Mouse (Mus musculus) retina, embryonic 14.5 days (tissue): Measurements from ENCODE around the gene Ube2r2.

Experiments used
- DNase-seq: peaks from one replicate; pipeline ENCODE4 v3.0.0-alpha.2; 2015; ENCODE audit warnings: low spot score

Gene Ube2r2

DNA sequence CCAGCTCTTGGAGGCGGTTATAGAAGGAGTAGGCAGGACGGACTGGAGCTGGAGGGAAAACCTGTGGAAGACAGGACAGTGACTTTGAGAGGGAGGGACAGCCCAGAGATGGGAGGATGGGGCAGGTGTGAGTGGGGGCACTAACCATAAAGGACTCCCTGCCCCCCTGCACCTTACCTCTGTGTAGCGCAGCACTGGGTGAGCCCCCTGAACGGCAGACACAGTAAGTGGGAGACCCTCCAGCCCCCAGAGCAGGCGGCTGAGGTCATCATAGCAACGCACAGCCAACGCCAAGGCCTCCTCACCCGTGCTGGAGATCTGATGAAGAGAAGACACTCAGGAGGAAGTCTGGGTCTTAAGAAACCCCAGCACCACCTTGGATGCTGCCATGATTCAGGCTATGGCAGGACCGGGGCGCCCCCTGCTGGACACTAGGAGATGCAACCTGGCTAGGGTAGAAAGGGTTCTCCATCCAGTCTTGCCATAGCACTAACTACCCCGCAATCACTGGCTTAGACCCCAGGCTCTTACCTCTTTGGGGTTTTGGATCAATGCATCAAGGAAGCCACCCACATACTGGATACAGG is 16.7 kb upstream of the Ube2r2 start:
- DNase-seq: peak; percentile 83

DNA sequence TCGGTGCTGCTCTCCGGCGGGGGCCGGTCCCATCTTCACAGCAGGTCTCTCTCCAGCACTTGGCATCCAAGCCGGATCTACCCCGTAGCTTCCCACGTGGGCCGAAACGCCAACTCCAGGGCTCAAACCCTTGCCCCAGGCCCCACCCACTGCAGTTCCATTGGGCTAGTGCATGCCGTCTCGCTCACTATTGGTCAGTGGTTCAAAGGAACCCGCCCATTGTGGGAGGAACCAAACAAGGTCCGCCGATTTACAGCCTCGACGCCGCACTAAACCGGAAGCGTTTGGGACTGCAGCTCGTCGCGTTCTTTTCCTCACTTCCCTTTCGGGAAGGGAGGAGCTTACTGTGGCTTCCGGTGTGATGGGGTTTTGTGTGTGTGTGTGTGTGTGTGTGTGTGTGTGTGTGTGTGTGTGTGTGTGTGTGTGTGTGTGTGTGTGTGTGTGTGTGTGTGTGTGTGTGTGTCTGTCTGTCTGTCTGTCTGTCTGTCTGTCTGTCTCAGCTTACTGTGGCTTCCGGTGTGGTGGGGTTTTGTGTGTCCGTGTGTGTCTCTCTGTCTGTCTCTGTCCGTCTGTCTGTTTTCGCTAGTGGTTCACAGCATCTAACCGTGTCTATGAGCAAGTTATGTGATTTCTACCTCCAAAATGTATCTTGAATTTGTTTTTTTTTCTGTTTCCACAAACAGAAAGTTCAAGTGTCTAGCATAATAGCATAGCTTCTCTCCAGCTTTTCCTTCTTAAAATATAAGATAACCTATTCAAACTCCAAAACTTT is 11.2 kb upstream of the Ube2r2 start, which contains the start of gene Nol6:
Gene Nol6, minus strand, starts transcription at position 276 of the 772 bp plus-strand sequence.
- peak; percentile 98 for DNase-seq

DNA sequence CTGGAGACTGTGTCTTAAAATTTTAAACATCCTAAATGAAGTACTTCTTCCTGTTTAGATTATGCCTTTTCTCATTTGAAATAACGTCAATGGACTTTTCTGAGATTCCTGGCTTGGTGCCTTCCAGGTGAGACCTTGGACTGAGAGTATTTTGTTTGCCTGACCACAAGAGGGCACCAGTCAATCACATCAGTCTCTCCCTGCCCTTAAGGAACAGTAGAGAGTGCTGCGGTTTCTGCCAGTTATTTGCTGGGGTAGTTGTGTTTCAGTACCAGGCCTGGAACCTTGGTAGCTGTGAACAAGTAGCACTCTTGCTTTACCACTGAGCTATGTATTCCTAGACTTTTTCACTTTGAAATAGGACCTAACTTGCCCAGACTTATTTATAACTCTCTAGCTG is 6.1 kb upstream of the Ube2r2 start:
- DNase-seq: peak; percentile 82

DNA sequence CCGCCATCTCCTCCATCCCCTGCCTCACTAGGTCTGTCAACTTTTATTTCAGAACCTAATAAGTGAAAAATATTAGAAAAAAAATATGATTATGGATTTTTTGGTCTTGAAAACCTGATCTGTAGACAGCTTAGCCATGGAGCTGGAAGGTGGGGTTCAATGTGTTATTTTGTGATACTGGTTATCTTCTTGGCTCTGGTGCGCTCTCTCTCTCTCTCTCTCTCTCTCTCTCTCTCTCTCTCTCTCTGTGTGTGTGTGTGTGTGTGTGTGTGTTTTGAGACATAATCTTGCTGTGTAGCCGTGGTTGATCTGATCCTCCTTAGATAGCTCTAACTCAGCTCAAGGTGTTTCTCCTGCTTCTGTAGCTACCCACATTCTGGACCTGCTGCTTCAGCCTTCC is 5.7 kb upstream of the Ube2r2 start:
- no peak for DNase-seq

DNA sequence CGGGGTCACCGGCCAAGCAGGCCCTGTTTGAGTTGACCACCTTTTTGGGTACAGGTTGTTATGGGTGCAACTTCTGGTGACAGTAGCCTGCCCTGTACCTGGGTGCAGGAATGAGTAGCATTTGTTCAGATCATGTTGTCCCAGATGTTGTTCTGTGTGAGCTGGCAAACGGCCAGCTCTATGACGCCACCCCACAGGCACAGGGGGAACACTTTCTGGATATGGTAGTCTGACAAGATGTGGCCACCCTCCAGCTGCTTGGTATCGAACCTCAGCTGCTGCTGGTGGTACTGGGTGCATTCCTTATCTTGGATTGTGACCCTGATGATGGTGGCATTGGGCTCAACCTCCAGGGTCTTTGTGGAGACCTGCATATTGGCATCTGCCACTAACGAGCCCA is 3.1 kb upstream of the Ube2r2 start:
- DNase-seq: no peak

DNA sequence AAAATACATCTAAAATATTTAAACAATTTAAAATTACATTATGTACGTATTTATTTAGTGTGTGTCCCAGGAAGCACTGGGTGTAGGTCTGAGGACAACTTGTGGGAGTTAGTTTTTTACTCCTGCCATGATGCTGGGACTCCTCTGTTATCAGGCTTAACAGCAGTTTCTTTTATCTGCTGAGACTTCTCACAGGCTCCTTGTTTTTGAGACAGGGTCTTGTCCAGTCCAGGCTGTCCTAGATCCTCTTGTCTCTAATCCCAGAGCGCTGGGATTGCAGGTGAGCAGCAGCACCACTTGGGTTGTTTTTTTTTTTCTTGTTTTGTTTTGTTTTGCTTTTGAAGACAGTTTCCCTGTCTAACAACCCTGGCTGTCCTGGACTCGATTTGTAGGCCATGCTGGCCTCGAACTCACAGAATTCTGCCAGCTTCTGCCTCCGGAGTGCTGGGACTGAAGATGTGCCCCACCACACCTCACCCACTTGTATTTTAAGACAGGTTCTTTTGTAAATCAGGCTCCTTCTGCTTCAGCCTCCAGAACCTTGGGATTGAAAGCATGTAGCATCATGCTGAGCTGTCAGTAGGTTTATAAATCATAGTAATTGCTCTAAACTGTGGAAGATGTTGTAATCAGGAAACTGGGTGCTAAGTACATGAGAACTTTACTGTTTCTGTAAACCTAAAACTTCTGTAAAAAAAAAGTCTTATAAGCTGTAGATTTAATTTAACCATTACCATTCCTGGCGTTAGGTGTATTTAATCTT is 1.8 kb upstream of the Ube2r2 start:
- no peak for DNase-seq

DNA sequence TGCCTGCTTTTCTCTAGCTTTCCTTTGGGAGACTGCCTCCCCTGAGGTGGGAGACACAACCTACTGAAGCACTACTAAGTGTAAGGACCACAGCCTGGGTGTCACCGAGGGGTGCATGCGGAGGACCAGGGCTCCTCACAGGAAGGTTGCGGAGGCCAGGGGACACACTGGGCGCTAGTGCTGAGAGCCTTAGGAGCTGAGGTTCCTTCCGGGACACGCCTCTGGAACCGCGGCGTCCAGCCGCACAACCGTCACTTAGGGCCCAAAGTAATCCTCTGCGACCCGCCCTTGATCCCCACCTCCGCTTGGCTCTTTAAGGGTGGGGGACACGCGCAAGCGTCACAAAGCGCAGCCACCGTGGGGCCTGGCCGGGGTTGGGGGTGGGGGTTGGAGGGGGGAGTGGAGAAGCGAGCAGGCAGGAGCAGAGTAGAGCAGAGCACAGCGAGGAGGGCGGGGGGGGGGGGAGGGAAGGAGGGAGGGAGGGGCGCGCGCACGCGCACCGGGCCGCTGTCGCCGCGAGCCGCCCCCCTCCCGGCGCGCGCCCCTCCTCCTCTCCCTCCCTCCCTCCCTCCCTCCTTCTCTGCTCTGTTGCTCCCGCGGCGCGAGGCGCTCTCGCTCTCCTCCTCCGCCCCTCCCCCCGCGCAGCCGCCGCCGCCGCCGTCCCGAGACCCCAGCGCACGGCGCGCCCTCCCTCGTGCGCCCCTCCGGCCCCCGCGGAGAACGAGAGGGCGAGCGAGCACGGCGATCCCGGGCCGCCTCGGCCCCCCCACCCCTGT is 420 bp upstream of the Ube2r2 start:
- peak; percentile 85 for DNase-seq

DNA sequence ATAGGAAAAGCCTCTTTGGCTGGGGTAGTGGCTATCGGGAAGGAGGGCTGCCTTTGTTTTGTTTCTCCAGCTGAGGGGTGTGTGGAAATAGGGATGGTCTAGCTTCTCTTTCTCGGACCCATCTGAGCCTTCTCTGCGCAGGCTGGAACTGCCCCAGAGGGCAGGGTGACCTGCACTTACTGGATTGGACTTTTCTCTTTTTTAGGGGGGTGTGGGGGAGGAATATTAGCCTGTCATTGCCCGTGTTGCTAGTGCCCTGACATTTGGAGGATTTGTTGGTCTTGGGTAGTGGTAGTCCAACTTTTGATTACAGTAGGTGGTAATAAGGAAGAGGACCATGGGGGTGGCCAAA is 887 bp downstream of the Ube2r2 start:
- DNase-seq: peak; percentile 59

DNA sequence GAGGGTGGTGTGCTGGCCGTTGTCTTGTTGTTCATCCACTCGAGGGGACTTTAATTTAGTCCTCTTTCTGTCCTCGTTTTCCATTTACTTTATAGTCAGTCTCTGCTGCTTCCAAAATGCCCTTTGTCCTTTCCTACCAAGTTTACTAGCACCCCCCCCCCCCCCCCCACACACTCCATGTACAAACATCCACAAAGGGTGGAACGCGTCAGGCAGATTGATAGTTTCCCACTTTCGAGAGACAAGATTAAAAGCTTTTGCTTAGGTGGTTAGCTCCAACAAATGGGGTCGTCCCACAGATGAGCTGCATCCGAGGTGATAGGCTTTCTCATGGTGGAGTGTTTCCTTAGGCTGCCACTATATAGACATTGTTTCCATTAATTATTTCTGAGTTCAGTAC is 1.3 kb downstream of the Ube2r2 start:
- peak; percentile 18 for DNase-seq

DNA sequence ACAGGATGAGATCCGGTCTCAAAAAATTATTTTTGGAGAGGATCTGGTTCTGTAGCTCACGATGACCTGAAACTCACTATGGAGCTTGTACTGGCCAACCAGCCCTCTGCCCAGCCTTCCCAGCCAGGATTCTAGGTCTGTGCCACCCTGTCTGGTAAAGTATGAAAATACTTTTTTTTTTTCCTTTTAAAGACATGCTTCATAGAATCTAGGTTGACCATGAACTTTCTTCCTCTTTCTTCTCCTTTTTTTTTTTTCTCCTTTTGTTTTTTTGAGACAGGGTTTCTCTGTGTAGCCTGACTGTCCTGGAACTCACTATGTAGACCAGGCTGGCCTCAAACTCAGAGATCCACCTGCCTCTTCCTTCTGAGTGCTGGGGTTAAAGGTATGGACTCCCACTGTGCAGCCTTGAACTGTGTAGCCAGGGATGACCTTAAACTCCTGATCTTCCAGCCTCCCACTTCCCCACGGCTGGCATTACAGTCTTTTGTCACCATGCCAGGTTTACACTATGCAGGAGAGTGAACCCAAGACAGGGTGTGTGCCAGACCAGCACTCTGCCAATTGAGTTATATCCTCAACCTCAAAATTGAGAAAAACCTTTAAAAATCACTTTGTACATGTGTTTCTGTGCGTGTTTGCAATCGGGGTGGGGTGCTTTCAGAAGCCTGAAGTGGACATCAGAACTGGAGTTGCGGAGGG is 4.8 kb downstream of the Ube2r2 start:
- no peak for DNase-seq

DNA sequence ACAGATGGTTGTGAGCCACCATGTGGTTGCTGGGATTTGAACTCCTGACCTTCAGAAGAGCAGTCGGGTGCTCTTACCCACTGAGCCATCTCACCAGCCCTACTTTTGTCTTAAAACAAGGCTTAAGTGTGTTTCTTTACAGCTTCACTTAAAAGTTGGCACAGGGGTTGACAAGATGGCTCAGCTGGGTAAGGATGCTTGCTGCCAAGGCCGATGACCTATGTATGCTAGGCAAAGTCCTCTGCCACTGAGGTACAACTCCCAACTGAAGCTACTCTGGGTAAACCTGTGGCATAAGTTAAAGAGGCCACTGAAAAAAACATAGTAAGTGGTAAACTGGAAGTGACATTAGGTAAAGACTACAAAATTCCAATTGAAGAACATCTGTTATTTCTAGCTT is 7.1 kb downstream of the Ube2r2 start:
- no peak for DNase-seq

DNA sequence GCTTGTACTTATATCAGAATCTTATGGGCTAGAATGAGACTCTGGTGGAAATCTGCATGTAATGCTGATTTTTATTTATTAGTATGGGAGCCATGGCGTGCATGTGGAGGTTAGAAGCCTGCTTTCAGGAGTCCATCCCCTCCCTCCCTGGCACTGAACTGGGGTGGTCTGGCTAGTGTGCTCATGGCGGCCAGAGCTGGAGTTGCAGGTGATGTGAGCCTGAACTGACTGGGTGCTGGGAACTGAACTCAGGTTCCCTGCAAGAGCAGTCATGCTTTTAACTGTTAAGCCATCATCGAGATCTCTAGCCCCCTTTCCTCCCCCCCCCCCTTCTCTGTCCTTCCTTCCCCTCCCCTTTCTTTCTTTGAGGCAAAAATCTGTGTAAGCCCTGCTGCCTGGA is 14.3 kb downstream of the Ube2r2 start:
- DNase-seq: no peak

DNA sequence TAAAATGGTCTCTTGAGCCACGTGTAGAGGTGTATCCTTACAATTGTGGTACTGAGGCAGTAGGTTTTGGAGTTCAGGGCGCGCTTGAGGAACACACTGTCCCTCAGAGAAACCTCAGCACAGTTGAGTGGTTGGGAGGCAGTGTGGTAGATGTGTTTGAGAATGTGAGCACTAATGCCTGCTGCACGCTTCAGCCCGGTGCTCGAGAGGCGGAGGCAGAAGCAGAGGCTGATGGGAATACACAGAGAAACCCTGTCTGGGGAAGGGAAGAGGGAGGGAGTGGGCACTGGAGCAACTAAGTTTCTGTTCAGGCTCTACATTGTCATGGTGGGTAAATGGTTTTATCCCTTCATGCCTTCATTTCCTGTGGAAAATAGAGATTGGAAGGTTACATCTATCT is 15.6 kb downstream of the Ube2r2 start:
- no peak for DNase-seq

DNA sequence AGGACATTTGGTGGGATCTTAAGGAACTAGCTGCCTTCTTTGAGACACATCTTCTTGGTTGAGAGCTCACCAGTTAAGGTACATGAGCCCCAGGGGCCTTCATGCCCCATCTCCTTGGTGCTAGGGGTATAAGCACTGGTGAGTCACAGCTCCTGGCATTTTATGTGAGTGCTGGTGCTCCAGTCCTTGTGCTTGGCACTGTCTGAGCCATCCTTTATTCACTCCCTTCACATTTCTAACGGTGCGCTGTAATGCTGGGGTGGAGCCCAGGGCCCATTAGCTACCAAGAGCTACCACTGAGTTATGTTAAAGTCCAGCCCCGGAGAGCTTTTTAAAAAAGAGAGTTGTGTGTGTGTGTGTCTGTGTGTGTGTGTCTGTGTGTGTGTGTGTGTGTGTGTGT is 17.6 kb downstream of the Ube2r2 start:
- no peak for DNase-seq

DNA sequence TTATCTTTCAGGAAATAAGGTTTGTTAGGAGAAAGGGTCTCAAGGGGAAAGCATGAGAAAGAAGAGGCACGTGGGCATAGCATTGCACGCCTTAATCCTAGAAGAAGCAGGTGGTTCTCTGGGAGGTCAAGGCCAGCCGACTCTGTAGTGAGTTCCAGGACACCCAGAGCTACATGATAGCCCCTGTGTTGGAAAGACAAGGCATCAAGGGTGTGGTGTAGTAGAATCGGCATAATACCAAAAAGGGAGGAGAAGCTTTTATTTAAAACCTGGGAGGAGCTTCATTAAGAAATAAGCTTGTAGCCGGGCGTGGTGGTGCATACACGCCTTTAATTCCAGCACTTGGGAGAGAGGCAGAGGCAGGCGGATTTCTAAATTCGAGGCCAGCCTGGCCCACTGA is 21.4 kb downstream of the Ube2r2 start:
- no peak for DNase-seq

DNA sequence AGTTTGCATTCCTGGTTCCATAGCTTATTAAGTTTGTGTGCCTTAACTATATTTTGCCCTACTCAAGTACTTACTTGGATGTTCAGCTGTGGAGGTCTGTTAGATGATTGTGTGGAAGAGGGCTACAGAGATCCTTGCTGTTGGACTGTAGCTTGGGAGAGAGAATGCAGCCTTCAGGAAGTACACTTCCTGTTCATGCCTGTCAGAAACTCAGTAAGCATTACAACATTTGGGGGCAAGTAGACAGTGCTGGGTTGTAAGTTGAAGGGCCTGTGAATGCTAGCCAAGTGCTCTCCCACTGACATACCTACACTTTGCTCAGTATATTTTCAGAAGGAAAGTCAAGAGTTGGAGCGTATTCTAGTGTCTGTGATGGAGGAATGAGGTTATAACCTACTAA is 22.7 kb downstream of the Ube2r2 start:
- DNase-seq: no peak

DNA sequence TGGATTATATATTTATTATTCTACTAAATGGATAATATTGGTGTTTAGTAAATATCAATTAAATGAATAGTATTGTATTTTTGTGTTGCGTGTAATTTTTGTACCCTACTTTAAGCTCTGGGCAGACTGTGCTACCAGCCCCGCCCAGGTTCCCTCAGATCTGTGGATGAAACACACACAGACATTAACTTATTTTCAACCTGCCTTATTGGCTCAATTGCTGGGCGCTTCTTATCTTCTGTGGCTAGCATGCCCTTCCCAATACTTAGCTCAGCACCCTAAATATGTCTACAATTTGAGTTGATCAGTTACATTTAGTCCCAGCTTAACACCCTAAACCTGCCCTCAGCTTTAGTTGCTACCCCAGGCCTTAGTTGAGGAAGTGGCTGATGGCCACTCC is 25.7 kb downstream of the Ube2r2 start:
- no peak for DNase-seq

DNA sequence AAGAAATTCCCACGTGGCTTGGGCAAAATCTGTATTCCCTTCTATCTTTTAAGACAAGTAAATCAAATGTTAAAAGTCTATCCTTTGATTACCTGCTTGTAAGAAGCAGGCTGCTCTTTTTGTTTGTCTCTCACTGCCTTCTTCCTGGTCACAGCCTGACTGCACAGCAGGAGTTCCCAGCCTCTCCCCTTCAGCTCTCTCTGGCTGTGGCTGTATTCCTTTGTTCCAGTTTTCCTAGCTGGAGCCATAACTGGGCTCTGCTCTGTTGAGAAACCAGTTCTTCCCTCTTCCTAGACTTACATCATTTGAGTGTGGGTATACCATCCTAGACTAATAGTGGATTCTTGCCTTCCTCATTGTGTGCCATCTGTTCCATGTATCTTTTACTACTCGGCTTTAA is 29.4 kb downstream of the Ube2r2 start:
- peak; percentile 5 for DNase-seq

DNA sequence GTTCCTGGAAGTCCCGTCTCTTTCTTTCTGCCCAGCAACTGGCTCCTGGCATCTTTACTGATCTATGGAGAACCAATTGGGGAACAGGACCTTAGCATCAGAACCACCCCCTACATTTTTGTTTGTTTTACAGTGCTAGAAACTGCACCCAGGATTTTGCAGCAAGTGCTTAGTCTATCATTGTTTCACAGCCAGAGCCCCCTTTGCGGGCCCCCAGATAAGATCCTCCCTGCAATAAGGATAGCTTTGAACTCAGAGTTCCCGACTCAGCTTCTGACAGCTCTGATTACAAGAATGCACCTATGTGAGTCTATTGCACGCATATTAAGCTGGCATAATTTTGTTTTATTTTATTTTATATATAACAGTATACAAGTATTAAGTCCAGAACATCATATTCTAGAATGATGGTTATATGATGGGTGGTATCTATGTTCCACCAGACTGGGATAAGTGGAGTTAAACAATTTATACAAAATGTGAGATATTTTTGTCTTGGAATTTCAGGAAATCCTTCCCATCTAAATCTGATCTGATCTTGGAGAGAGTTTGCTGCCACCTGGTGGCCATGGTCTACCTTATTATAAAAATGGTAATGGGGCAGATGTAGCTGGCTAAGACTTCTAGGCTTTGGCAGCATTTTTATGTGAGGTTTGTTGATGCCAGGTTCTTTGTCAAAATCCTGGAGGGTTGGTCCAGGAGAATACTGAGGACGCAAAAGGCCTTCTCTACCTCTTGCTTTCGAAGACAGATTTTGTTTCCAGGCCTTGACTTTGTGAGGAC is 30.3 kb downstream of the Ube2r2 start:
- peak; percentile 93 for DNase-seq

DNA sequence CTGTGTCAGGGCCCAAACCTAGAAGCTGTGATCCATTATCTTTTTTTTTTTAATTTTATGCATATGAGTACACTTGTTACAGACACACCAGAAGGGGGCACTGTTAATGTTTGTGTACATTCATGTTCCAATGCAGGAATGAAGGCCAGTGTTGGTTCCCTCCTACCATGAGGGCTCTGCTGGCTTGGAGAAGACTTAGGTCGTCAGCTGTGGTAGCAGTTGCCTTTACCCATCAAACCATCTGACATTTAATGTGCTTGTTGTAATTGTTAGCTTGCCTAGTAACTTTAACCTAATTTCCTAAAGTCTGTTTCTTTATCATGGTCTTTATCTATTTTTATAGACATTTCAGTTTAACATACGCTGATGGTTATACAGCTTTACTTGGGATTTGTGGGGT is 35.4 kb downstream of the Ube2r2 start:
- no peak for DNase-seq

DNA sequence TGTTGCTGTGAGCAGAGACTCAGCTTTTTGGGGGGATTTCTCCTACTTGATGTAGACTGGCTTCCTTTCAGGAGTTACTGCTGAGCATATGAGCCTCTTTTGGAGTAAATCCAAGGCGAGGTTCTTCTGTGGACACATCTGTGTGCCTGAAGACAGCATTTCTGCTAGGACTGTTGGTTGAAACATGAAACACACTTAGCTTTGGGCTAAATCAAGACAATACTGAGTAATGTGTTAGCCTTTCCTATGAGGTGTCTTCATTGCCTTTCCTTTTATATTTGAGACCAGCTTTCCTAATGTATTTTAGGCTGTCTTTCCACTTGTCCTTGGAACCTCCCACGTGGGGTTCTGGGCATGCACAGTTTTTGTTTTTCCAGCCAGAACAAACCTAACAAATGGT is 39.1 kb downstream of the Ube2r2 start:
- DNase-seq: no peak
